Mouse (Mus musculus): ENCODE measurements around the gene Daam1. TPM values are rescaled to one million over a fixed set of nuclear protein-coding genes. Genes with fewer than 3 reads are reported as not detected.

The Daam1 gene
- polyA plus RNA-seq, 1 experiment from 2014 or later: 20.9 TPM

DNA sequence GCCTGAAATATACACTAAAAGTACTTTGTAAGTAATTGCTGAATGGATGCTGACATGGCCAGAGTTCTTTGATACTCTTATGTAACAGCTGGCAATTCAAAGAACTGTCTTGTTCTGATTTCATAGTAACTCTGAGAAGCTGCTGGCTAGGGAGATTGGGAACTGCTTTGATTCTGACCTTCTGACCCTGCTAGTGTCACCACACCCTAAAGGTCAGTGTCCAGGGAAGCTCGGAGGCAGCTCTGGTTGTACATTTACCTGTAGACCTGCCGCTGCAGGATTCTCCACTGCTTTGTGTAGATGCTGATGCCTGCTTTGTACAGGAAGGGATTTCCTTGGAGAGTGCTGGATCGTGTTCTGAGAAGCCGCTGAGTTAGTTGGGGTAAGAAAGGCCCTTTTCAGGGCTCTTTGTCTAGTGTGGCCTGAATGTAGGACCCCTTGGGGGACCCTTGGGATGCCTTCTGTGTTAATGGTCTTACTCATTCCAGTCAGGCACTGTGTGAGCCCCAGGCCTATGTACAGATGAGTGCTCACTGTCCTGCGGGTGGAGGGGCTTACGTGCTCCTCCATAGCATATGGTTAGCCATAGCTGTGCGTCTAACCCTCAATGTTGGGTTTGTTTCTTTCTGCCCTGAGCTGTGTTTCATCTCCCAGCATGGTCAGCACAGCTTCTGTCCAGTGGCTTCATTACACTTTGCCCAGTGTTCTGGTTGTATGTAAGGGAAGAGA lies 45.0 kb downstream of the Daam1 start:
- H3K4me1 ChIP-seq (ENCODE audit: control insufficient read depth, insufficient read depth, low read length): no peaks in the 10 kb centered on the region
- no peaks in the 10 kb centered on the region for H3K27me3 ChIP-seq (ENCODE audit: control insufficient read depth, insufficient read depth, low read length)
- no peak overlapping the region for H3K4me3 ChIP-seq (ENCODE audit: low read depth, low read length)
- 63% methylated on average over 7 of the region's 7 CpGs for WGBS
- no peaks in the 10 kb centered on the region for H3K9me3 ChIP-seq (ENCODE audit: control insufficient read depth, low read length)
- DNase-seq (ENCODE audit: low spot score) (no peak), ATAC-seq (ENCODE audit: insufficient read depth, low FRiP score, low TSS enrichment) (no peak)
- no peak overlapping the region for H3K9ac ChIP-seq (ENCODE audit: low read length)
- no peaks in the 10 kb centered on the region for H3K36me3 ChIP-seq (ENCODE audit: control insufficient read depth, insufficient read depth, low read length)
- no peak overlapping the region for H3K27ac ChIP-seq (ENCODE audit: low read depth, low read length)
- no peak overlapping the region for H3K4me2 ChIP-seq (ENCODE audit: low read depth)

DNA sequence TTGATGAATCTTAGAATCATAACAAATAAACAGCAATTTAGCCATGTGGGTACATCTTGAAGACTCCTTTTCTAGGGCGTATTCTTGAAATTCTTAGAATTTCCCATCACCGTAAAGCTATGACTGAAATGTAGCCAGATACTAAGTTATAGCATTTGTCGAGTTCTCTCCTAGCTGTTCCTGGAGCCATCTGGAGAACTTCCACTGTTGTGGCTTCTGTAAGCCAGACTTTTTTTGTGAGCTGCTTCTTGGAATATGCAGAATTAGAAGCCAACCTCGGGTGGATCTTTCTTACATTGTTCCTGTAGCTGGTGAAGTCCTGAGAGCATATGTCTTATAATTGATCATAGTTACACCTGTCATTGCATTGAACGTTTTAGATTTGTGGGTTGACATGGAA lies 50.1 kb downstream of the Daam1 start:
- ATAC-seq (ENCODE audit: insufficient read depth, low FRiP score, low TSS enrichment) (no peak), DNase-seq (ENCODE audit: low spot score) (no peak)
- no peaks in the 10 kb centered on the region for H3K27me3 ChIP-seq (ENCODE audit: control insufficient read depth, insufficient read depth, low read length)
- no peaks in the 10 kb centered on the region for H3K9me3 ChIP-seq (ENCODE audit: control insufficient read depth, low read length)
- no peak overlapping the region for H3K27ac ChIP-seq (ENCODE audit: low read depth, low read length)
- no peak overlapping the region for H3K4me2 ChIP-seq (ENCODE audit: low read depth)
- H3K4me3 ChIP-seq (ENCODE audit: low read depth, low read length): no peak overlapping the region
- H3K4me1 ChIP-seq (ENCODE audit: control insufficient read depth, insufficient read depth, low read length): no peaks in the 10 kb centered on the region
- 85% methylated on average over 5 of the region's 5 CpGs for WGBS
- H3K9ac ChIP-seq (ENCODE audit: low read length): no peak overlapping the region
- H3K36me3 ChIP-seq (ENCODE audit: control insufficient read depth, insufficient read depth, low read length): no peaks in the 10 kb centered on the region

DNA sequence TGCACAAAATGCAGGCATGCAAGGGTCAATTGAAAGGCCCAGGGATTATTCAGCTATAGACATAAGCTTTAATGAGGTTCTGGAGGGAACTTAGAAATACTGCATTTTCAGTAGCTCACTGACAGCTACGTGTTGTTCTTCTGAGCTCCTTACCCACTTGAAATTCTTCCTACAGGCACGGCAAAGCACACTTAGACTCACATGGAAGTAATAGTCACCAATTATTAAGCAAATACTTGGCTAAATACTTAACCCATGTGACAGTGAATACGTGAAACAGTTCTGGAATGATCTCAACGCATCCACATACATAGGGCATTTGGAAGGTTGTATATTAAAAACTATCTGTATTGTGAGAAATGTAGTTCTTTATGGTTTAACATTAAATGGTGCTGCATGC lies 50.6 kb downstream of the Daam1 start:
- ATAC-seq (ENCODE audit: insufficient read depth, low FRiP score, low TSS enrichment) (no peak), DNase-seq (ENCODE audit: low spot score) (no peak)
- H3K4me3 ChIP-seq (ENCODE audit: low read depth, low read length): no peak overlapping the region
- H3K36me3 ChIP-seq (ENCODE audit: control insufficient read depth, insufficient read depth, low read length): no peaks in the 10 kb centered on the region
- H3K9me3 ChIP-seq (ENCODE audit: control insufficient read depth, low read length): no peaks in the 10 kb centered on the region
- no peaks in the 10 kb centered on the region for H3K4me1 ChIP-seq (ENCODE audit: control insufficient read depth, insufficient read depth, low read length)
- no peaks in the 10 kb centered on the region for H3K27me3 ChIP-seq (ENCODE audit: control insufficient read depth, insufficient read depth, low read length)
- no peak overlapping the region for H3K4me2 ChIP-seq (ENCODE audit: low read depth)
- no peak overlapping the region for H3K27ac ChIP-seq (ENCODE audit: low read depth, low read length)
- no peak overlapping the region for H3K9ac ChIP-seq (ENCODE audit: low read length)
- WGBS: 92% methylated on average over 4 of the region's 4 CpGs

DNA sequence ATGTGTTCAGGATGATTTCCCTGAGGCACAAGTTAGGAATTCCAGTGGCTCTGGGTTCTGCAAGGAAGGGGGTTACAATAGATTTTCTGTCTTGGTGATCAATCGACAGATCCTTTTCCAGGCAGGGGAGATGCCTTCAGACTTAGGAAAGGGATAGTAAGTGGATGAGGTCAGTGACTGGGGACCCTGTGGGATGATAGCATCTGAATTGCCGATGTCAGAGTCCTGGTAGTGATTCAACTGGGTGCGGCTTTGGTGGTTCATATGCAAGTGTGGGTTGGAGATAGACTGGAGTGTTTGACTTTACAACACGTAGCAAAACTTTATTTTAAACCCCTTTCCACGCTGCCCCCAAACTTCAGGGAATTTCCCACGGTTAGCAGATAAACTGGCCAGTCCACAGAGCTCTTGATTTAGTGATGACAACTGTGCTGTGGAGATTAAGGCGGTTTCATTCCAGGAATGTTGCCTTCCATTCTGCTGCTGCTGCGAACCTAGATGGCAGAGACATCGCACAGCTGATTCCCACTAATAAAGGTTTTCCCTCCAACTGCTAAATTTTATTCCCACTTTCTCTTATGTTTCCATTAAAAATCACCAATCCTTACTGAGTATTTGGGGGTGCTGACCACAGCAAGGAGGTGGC lies 52.3 kb downstream of the Daam1 start:
- Histone ChIP-seq H3K27ac (ENCODE audit: low read depth, low read length) (no peak overlapping the region), H3K4me2 (ENCODE audit: low read depth) (no peak overlapping the region), H3K4me1 (ENCODE audit: control insufficient read depth, insufficient read depth, low read length) (no peaks in the 10 kb centered on the region), H3K4me3 (ENCODE audit: low read depth, low read length) (no peak overlapping the region), H3K9ac (ENCODE audit: low read length) (no peak overlapping the region), H3K36me3 (ENCODE audit: control insufficient read depth, insufficient read depth, low read length) (no peaks in the 10 kb centered on the region), H3K27me3 (ENCODE audit: control insufficient read depth, insufficient read depth, low read length) (no peaks in the 10 kb centered on the region), H3K9me3 (ENCODE audit: control insufficient read depth, low read length) (no peaks in the 10 kb centered on the region)
- DNase-seq (ENCODE audit: low spot score) (no peak), ATAC-seq (ENCODE audit: insufficient read depth, low FRiP score, low TSS enrichment) (no peak)
- WGBS: 84% methylated on average over 9 of the region's 9 CpGs

DNA sequence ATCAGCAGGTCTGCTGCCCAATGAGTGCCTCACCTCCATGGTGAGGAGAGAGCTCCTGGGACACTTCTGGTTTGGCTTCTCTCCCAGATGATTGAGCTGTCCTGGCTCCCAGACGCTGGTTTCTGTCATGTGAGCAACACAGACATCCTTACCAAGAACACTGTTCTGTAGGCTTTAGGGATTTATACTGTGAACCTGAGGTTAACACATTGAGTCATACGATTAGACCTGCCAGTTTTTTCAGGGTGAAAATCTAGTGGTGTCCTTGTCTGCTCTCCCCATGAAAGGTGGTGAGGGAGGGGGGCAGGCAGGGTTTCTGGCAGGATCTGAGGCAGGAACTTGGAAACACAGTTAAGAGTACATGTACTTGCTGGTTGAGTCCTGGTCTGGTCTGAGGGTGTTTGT lies 54.3 kb downstream of the Daam1 start:
- Histone ChIP-seq H3K36me3 (ENCODE audit: control insufficient read depth, insufficient read depth, low read length) (no peaks in the 10 kb centered on the region), H3K27me3 (ENCODE audit: control insufficient read depth, insufficient read depth, low read length) (no peaks in the 10 kb centered on the region), H3K4me1 (ENCODE audit: control insufficient read depth, insufficient read depth, low read length) (no peaks in the 10 kb centered on the region), H3K4me2 (ENCODE audit: low read depth) (no peak overlapping the region), H3K9me3 (ENCODE audit: control insufficient read depth, low read length) (no peaks in the 10 kb centered on the region), H3K9ac (ENCODE audit: low read length) (no peak overlapping the region), H3K4me3 (ENCODE audit: low read depth, low read length) (no peak overlapping the region), H3K27ac (ENCODE audit: low read depth, low read length) (no peak overlapping the region)
- ATAC-seq (ENCODE audit: insufficient read depth, low FRiP score, low TSS enrichment) (no peak), DNase-seq (ENCODE audit: low spot score) (no peak)
- WGBS: 83% methylated on average over 2 of the region's 2 CpGs

DNA sequence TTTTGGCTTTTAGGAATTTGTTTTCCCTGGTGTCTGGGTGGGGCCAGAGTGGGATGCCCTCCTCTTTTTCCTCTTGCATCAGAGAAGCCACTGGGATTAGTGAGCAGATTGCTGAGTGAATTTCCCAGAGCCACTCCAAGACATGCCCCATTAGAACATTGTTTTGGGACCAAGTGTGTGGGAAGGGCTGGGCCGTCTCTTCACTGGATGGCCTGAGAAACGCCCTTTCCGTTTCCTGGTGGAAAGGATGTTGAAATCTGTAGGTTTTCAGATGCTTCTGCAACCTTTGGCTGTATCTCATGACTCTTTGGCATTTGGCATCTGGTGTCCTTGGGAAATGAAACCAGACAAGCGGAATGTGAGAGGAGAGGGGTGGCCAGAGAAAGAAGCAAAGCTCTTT lies 54.8 kb downstream of the Daam1 start:
- Histone ChIP-seq H3K4me1 (ENCODE audit: control insufficient read depth, insufficient read depth, low read length) (no peaks in the 10 kb centered on the region), H3K9ac (ENCODE audit: low read length) (no peak overlapping the region), H3K27me3 (ENCODE audit: control insufficient read depth, insufficient read depth, low read length) (no peaks in the 10 kb centered on the region), H3K4me3 (ENCODE audit: low read depth, low read length) (no peak overlapping the region), H3K9me3 (ENCODE audit: control insufficient read depth, low read length) (no peaks in the 10 kb centered on the region), H3K4me2 (ENCODE audit: low read depth) (no peak overlapping the region), H3K27ac (ENCODE audit: low read depth, low read length) (no peak overlapping the region), H3K36me3 (ENCODE audit: control insufficient read depth, insufficient read depth, low read length) (no peaks in the 10 kb centered on the region)
- 87% methylated on average over 4 of the region's 4 CpGs for WGBS
- no peak for ATAC-seq (ENCODE audit: insufficient read depth, low FRiP score, low TSS enrichment)
- DNase-seq (ENCODE audit: low spot score): no peak

DNA sequence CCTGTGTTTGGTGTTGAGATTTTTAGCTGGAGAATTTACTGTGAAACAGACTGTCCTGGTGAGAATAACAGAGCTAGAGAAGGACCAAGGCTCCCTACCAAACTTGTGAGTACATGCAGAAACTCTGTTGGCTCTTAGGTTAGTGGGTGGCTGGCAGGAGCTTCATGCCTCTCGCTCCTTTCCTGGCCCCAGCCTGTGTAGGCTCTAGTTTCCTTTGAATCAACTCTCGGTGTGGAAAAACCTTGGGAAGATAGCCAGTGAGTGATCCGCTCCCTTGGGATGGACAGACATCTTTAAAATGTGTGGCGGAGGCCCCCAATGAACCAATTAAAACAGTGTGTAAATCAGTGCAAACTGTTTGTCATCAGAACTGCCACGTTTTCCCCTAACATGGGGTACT lies 55.5 kb downstream of the Daam1 start:
- Histone ChIP-seq H3K4me3 (ENCODE audit: low read depth, low read length) (no peak overlapping the region), H3K36me3 (ENCODE audit: control insufficient read depth, insufficient read depth, low read length) (no peaks in the 10 kb centered on the region), H3K27me3 (ENCODE audit: control insufficient read depth, insufficient read depth, low read length) (no peaks in the 10 kb centered on the region), H3K4me2 (ENCODE audit: low read depth) (no peak overlapping the region), H3K4me1 (ENCODE audit: control insufficient read depth, insufficient read depth, low read length) (no peaks in the 10 kb centered on the region), H3K27ac (ENCODE audit: low read depth, low read length) (no peak overlapping the region), H3K9ac (ENCODE audit: low read length) (no peak overlapping the region), H3K9me3 (ENCODE audit: control insufficient read depth, low read length) (no peaks in the 10 kb centered on the region)
- WGBS: 75% methylated on average over 5 of the region's 5 CpGs
- no peak for DNase-seq (ENCODE audit: low spot score)
- ATAC-seq (ENCODE audit: insufficient read depth, low FRiP score, low TSS enrichment): no peak

DNA sequence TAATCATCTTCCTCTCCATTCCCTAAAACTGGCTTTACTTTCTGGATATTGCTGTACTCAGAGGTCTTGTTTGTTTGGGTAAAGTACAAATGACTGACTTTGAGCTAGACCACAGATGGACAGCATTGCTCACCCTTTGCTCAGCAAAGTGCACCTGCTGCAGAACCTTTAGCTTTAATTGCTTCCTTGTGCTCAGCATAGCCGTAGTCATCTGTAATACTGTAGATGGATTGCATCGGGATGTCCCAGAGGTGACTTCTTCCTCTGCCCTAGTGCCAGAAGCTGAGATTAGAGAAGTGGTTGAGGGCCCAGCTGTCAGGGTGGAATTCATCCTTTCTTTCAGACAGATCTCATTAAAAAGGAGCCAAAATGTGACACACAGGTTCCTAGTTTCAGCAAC lies 56.1 kb downstream of the Daam1 start:
- no peaks in the 10 kb centered on the region for H3K27me3 ChIP-seq (ENCODE audit: control insufficient read depth, insufficient read depth, low read length)
- no peak overlapping the region for H3K4me3 ChIP-seq (ENCODE audit: low read depth, low read length)
- H3K27ac ChIP-seq (ENCODE audit: low read depth, low read length): no peak overlapping the region
- no peaks in the 10 kb centered on the region for H3K4me1 ChIP-seq (ENCODE audit: control insufficient read depth, insufficient read depth, low read length)
- no peak overlapping the region for H3K9ac ChIP-seq (ENCODE audit: low read length)
- DNase-seq (ENCODE audit: low spot score) (no peak), ATAC-seq (ENCODE audit: insufficient read depth, low FRiP score, low TSS enrichment) (no peak)
- H3K4me2 ChIP-seq (ENCODE audit: low read depth): no peak overlapping the region
- no peaks in the 10 kb centered on the region for H3K36me3 ChIP-seq (ENCODE audit: control insufficient read depth, insufficient read depth, low read length)
- H3K9me3 ChIP-seq (ENCODE audit: control insufficient read depth, low read length): no peaks in the 10 kb centered on the region
- WGBS: 60% methylated on average over 2 of the region's 2 CpGs

DNA sequence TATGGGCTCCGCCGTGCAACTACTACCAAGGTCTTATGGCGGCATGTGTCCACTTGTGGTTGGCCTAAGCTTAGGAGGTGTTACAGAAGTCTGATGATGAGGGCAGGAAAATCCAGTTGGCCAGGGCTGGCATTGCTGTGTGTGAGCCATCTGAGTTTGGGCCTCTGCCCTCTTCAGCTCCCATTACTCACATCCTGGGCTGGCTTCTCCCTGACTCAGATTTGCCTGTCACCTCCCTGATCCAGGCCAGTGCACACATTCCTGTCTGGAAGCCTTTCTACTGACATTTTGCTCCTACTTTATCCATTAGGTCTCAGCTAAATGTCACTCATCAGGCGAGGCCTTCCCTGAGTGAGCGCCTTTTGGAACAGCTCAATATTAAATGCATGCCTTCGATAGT lies 57.5 kb downstream of the Daam1 start:
- DNase-seq (ENCODE audit: low spot score) (no peak), ATAC-seq (ENCODE audit: insufficient read depth, low FRiP score, low TSS enrichment) (no peak)
- no peak overlapping the region for H3K4me3 ChIP-seq (ENCODE audit: low read depth, low read length)
- no peaks in the 10 kb centered on the region for H3K4me1 ChIP-seq (ENCODE audit: control insufficient read depth, insufficient read depth, low read length)
- no peaks in the 10 kb centered on the region for H3K9me3 ChIP-seq (ENCODE audit: control insufficient read depth, low read length)
- no peaks in the 10 kb centered on the region for H3K27me3 ChIP-seq (ENCODE audit: control insufficient read depth, insufficient read depth, low read length)
- no peak overlapping the region for H3K27ac ChIP-seq (ENCODE audit: low read depth, low read length)
- no peak overlapping the region for H3K9ac ChIP-seq (ENCODE audit: low read length)
- WGBS: 94% methylated on average over 6 of the region's 6 CpGs
- H3K4me2 ChIP-seq (ENCODE audit: low read depth): no peak overlapping the region
- no peaks in the 10 kb centered on the region for H3K36me3 ChIP-seq (ENCODE audit: control insufficient read depth, insufficient read depth, low read length)

Measured in neural tube, embryonic 11.5 days (tissue).